Mouse (Mus musculus) E14TG2a.4 (cell line): ENCODE data around the gene Mgmt.

Experiments
- H3K27me3 ChIP-seq: 2 replicates; pipeline ENCODE4 v1.6.1; 2014; ENCODE audit warnings: low read length, control low read depth; ENCODE audit not compliant: insufficient read depth
- H3K36me3 ChIP-seq: 2 replicates; pipeline ENCODE4 v1.6.1; 2014; ENCODE audit warnings: low read length, control low read depth; ENCODE audit not compliant: insufficient read depth
- H3K4me1 ChIP-seq: replicated peaks from 2 replicates; pipeline ENCODE4 v1.6.1; 2014; ENCODE audit warnings: low read depth, low read length, control low read depth
- H3K4me3 ChIP-seq: replicated peaks from 2 replicates; pipeline ENCODE4 v1.5.1; 2014; ENCODE audit warnings: mild to moderate bottlenecking, low read length
- H3K9me3 ChIP-seq: 2 replicates; pipeline ENCODE4 v1.6.1; 2014; ENCODE audit warnings: low read length, control low read depth
- CTCF ChIP-seq: conservative IDR thresholded peaks from 2 replicates; pipeline ENCODE4 v1.5.1; 2014; ENCODE audit warnings: low read length
- NANOG ChIP-seq: IDR thresholded peaks from 2 replicates; pipeline ENCODE4 v1.6.1; 2014; ENCODE audit warnings: borderline replicate concordance, low read length, mixed read lengths
- POU5F1 ChIP-seq: IDR thresholded peaks from 2 replicates; pipeline ENCODE4 v1.6.1; 2014; ENCODE audit warnings: low read length, borderline replicate concordance

Mgmt gene

GRCm38 (mm10) chr7:137061109-137061508 lies 166.7 kb downstream of the Mgmt start:
- H3K9me3 ChIP-seq = peaks cover 20% of the 10 kb centered on the region

GRCm38 (mm10) chr7:137064255-137064654 lies 169.8 kb downstream of the Mgmt start:
- peaks cover 9% of the 10 kb centered on the region for H3K4me1 ChIP-seq
- H3K4me3 ChIP-seq = no peak overlapping the region
- no peaks in the 10 kb centered on the region for H3K36me3 ChIP-seq
- no peaks in the 10 kb centered on the region for H3K27me3 ChIP-seq
- TF ChIP-seq POU5F1 (no peak), NANOG (no peak), CTCF (no peak)
- peaks cover 20% of the 10 kb centered on the region for H3K9me3 ChIP-seq

More at GRCm38 (mm10) chr7:137061109-137061508, 166.7 kb downstream of the Mgmt start:
- TF ChIP-seq CTCF (no peak), NANOG (no peak), POU5F1 (no peak)
- peaks cover 9% of the 10 kb centered on the region for H3K4me1 ChIP-seq
- no peaks in the 10 kb centered on the region for H3K27me3 ChIP-seq
- no peaks in the 10 kb centered on the region for H3K36me3 ChIP-seq
- H3K4me3 ChIP-seq = no peak overlapping the region

- TF ChIP-seq CTCF (no peak), NANOG (no peak), POU5F1 (no peak)
- Histone ChIP-seq H3K4me1 (peaks cover 9% of the 10 kb centered on the region), H3K36me3 (no peaks in the 10 kb centered on the region)
Observed at GRCm38 (mm10) chr7:137065408-137065807, 171.0 kb downstream of the Mgmt start.

GRCm38 (mm10) chr7:137066211-137066610 lies 171.8 kb downstream of the Mgmt start:
- H3K4me3 ChIP-seq = no peak overlapping the region
- peaks cover 20% of the 10 kb centered on the region for H3K9me3 ChIP-seq
- H3K36me3 ChIP-seq = no peaks in the 10 kb centered on the region
- TF ChIP-seq CTCF = no peak
- TF ChIP-seq POU5F1 = no peak
- TF ChIP-seq NANOG = no peak
- H3K4me1 ChIP-seq = peaks cover 7% of the 10 kb centered on the region
- H3K27me3 ChIP-seq = no peaks in the 10 kb centered on the region

More at GRCm38 (mm10) chr7:137065408-137065807, 171.0 kb downstream of the Mgmt start:
- H3K27me3 ChIP-seq = no peaks in the 10 kb centered on the region
- peaks cover 20% of the 10 kb centered on the region for H3K9me3 ChIP-seq
- H3K4me3 ChIP-seq = no peak overlapping the region

GRCm38 (mm10) chr7:137066997-137067396 lies 172.6 kb downstream of the Mgmt start:
- Histone ChIP-seq H3K36me3 (no peaks in the 10 kb centered on the region), H3K9me3 (peaks cover 20% of the 10 kb centered on the region), H3K4me1 (peaks cover 3% of the 10 kb centered on the region; the same call in 1 of the 2 replicates), H3K27me3 (no peaks in the 10 kb centered on the region), H3K4me3 (no peak overlapping the region)
- no peak for TF ChIP-seq NANOG
- TF ChIP-seq CTCF = no peak
- no peak for TF ChIP-seq POU5F1

- Histone ChIP-seq H3K36me3 (no peaks in the 10 kb centered on the region), H3K4me3 (no peak overlapping the region), H3K9me3 (peaks cover 20% of the 10 kb centered on the region), H3K4me1 (peaks cover 3% of the 10 kb centered on the region; the same call in 1 of the 2 replicates), H3K27me3 (no peaks in the 10 kb centered on the region)
- TF ChIP-seq POU5F1 = no peak
- TF ChIP-seq NANOG = no peak
- no peak for TF ChIP-seq CTCF
Observed at GRCm38 (mm10) chr7:137067758-137068157, 173.3 kb downstream of the Mgmt start.

- H3K4me1 ChIP-seq = peaks cover 3% of the 10 kb centered on the region; the same call in 1 of the 2 replicates
- no peak for TF ChIP-seq CTCF
- TF ChIP-seq NANOG = no peak
- no peak for TF ChIP-seq POU5F1
Observed at GRCm38 (mm10) chr7:137068796-137069195, 174.4 kb downstream of the Mgmt start.

GRCm38 (mm10) chr7:137069768-137070167 lies 175.4 kb downstream of the Mgmt start:
- TF ChIP-seq POU5F1 = no peak
- no peak for TF ChIP-seq NANOG
- no peak for TF ChIP-seq CTCF
- H3K36me3 ChIP-seq = no peaks in the 10 kb centered on the region
- H3K4me3 ChIP-seq = no peak overlapping the region
- no peaks in the 10 kb centered on the region for H3K27me3 ChIP-seq
- H3K9me3 ChIP-seq = peaks cover 5% of the 10 kb centered on the region
- peaks cover 3% of the 10 kb centered on the region; the same call in 1 of the 2 replicates for H3K4me1 ChIP-seq

More at GRCm38 (mm10) chr7:137068796-137069195, 174.4 kb downstream of the Mgmt start:
- Histone ChIP-seq H3K36me3 (no peaks in the 10 kb centered on the region), H3K27me3 (no peaks in the 10 kb centered on the region), H3K4me3 (no peak overlapping the region), H3K9me3 (peaks cover 13% of the 10 kb centered on the region)

GRCm38 (mm10) chr7:137071346-137071745 lies 176.9 kb downstream of the Mgmt start:
- TF ChIP-seq CTCF = no peak
- no peak for TF ChIP-seq NANOG
- TF ChIP-seq POU5F1 = no peak
- Histone ChIP-seq H3K36me3 (0 out of 2 replicates have a peak, but pooled peaks cover 2% of the 10 kb centered on the region), H3K9me3 (peaks cover 18% of the 10 kb centered on the region), H3K4me1 (peaks cover 1% of the 10 kb centered on the region; the same call in 1 of the 2 replicates), H3K4me3 (no peak overlapping the region), H3K27me3 (no peaks in the 10 kb centered on the region)
